Mouse (Mus musculus) B cell, adult 2 months (primary cell): Measurements from ENCODE around the gene Chmp6.
A peak's percentile ranks its signal among the peaks of the same experiment; 100 is the strongest.

ENCODE experiments used
- DNase-seq, 2 experiments: peaks; one replicate each; pipeline ENCODE4 v3.0.0; 2022

Chmp6 gene

DNA sequence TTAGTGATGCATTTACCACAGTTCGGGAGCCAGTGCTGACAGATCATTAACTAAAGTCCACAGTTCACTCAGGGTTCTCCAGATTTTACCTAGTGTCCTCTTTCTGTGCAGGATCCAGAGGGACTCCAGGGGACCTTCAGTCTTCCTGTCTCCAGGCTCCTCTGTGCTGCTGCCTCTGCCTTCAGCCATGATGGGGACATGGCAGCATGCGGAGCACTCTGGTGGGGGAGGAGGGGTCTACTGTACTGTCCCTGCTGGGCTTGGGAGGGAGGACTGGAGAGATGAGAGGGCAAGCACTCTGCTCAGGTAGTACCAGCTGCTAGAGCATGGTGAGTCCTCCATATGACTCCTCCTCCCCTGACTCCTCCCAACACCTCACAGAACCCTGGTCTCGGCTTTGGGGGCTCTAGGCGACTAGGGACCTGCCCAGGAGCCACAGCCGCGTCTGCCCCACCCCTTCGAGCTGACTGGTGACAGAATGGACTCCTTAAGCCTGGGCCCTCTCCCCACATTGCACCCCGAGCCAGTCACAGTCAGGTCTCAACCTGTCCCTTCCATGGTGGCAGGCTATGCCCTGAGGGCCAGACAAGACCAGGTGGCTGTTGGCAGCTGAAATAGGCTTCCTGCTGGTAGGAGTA lies 26.0 kb downstream of the Chmp6 start:
- DNase-seq, result no peak

DNA sequence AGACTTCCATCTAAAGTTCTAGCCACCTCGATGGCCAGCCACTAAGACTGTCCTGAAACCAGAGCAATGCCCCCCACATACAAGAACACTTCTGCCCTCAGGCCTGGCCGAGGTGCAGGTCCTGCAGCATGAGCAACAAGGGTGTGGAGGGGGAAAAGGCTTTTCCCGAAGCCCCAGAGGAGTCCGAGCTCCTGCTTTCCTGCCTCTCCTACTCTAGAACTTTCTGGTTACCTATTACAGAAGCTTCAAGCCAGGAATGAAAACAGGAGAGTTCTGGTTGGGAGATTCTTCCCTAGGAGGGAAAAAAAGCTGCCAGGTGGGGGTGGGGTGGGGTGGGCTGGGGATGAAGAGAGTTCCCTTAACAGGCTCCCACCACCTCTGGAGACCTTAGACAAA lies 26.5 kb downstream of the Chmp6 start:
- no peak for DNase-seq

GRCm38 (mm10) chr11:119940142-119940541 lies 26.9 kb downstream of the Chmp6 start:
- DNase-seq, result no peak

- DNase-seq, result no peak
These were observed 28.6 kb downstream of the Chmp6 start for GRCm38 (mm10) chr11:119941794-119942193.

DNA sequence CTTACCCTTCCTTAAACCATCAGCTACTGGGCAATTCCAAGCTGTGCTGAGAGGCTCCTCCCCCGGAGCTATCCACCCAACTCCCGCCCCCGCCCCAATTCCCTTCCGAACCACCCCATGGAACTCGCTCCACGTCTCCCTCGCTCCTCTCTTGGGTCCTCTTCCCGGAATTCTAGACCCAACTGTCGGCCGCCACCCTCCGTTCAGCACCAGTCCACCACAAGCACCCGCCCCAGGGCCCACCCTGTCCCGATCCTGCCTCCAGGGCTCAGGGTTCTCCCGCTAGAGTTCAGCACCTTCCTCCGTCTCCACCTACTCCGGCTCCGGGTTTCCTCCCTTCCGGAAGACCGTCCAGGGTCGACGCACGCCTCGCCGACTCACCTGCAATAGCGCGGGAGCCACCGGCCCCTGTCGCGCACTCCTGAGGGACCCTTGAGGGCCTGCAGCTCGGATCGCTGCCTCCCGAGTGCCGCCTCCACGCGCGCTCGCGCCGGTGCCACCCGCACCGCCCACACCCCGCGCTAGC lies 29.0 kb downstream of the Chmp6 start:
- no peak for DNase-seq

DNA sequence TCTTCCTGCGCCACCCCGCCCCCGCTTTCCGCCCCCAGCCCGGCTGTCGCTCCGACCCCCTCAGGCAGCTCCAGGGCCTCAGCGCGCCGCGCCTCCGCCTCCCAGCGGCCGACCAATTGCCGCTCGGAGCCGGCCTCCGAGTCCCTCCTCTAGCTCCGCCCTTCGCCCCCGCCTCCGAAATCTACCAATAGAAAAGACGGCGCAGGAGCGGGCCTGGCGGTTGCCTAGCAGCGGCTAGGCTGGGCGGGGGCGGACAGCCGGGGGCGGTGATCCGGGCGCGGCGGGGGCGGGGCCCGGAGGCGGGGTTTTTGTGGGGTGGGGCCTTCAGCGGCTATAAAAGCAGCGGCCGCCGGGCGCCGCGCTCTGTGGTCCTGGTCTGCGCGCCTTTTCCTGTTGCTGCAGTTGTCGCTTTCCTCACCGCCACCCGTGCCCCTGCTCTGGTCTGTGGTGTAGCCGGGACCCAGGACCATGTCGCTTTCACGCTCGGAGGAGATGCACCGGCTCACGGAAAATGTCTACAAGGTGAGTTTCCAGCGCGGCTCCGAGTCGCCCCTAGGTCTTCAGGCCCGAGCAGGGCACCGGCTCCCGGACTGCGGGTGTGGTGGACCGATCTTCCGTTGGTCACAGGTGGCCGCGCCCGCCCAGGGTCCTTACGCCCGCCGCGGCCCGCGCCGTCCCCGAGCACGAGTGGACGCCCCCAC lies 29.6 kb downstream of the Chmp6 start, which contains the start of gene Baiap2:
TSS of gene Baiap2 (plus strand) at position 37 of the 701 bp plus-strand sequence.
- DNase-seq, result peak; percentile 99

DNA sequence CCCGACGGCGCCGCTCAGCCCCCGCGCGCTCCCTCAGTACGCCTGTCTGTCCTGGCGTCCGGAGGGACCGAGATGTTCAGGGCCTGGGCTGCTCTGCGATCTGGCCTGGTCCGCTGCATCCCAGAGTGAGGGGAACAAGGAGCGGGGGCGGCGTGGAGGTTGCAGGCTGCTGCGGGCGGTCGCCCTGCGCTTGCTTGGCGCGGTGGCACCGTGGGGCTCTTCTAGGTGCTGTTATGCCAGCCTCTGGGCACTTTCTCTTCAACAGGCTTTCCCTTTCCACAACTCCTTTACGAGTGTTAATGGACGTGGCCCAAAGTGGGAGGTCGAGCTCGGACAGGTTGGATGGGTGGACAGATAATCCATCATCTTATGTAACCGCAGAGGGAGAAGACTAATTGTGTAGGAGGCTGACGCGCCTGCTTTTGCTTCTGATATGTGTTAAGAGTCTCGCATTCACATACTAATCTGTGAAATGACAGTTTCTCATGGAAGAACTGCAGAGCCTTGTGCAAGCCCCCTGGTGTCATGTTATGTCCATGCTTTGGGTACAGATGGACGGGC lies 30.3 kb downstream of the Chmp6 start:
- peak; percentile 50 to 52 for DNase-seq

DNA sequence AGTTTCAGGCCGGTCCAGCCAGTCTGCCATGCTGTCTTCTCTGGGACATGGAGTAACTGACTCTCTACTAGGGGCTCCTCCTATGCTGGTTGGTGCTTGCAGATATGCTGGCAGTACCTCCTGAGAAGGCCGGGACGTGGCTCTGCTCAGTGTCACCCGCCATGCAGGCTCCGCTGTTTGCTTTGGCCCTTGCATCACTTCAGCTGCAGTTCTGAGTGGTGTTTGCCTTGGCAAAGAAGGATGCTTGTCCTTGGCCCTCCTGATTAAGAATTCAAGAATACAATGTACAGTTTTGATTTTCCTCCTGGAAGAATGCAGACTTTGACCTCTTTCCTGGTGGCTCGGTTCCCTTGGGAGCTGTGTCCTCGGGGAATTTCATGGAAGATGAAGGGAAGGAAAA lies 32.1 kb downstream of the Chmp6 start:
- no peak for DNase-seq

DNA sequence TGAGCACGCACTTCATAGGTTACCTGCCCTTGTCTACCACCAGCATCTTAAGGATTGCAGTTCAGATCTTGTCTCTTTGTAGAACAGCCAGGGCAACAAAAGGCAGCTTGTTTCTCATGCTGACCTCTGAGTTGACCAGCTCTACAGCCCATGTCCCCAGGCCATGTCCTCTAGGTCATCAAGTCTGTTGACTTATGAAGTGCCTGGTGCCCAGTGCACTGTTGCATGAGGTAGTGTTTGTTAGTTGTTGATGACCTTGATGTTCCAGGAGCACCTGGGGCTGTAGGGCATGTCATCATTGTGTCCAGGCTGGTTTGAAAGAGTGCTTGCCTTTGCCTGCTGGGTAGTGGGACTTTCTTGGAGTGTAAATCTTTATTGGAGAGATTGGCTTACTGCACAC lies 34.2 kb downstream of the Chmp6 start:
- no peak for DNase-seq

DNA sequence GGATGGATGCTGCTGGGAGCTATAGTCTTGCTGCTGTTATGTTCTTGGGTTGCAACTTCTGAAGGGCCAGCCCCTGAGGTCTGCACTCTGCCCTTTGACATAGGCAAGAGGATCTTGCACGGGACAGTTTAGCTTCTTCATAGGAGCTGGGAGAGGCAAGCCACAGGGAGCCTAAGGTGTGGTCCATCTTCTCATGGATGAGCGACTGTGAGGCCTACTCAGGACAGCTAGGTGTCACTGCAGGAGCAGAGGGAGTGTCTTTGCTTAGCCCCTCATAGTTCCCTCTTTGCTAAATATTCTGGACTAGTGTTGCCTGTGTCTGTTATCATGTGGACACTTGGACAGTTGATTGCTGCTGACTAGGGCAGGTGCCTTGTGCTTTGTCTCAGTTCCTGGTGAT lies 34.7 kb downstream of the Chmp6 start:
- DNase-seq, result no peak

- no peak for DNase-seq
These were observed 35.1 kb downstream of the Chmp6 start for GRCm38 (mm10) chr11:119948305-119948704.

- no peak for DNase-seq
These were observed 35.6 kb downstream of the Chmp6 start for GRCm38 (mm10) chr11:119948803-119949202.

DNA sequence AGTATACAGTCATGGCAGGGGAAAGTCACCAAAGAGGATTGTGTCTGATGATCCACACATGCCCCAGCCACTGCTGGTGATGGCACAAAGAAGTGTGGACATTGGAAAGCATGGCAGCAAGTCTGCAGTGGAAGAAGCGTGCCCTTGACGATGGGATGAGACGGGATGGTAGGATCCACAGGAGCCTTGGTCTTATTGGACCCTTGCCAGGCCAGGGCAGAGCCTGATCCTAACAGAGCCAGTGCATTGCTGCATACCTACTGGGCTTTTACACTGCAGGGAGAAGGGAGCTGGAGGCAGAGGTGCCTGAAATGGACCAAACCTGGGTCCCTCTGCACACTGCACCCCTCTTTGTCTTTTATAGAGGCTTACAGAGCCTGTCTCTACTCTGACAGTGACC lies 37.3 kb downstream of the Chmp6 start:
- no peak for DNase-seq

DNA sequence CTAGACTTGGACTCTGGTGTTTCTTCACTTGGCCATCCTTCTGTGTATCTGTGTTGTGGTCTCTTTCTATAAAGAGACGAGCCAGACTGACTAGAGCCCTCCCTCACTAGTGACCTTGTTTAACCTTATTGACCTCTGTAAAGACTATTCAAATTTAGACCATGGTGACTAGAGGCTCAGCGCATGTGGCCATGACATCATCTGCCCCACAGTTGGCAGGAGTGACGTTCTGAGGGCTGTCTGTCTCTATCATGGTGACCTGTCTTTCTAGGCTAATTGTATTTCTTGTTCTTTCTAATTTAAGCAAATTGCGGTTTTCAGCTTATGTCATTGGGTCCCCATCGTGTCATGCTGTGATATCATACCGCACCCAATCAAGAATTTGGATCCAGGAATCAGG lies 38.1 kb downstream of the Chmp6 start:
- no peak for DNase-seq

GRCm38 (mm10) chr11:119952429-119953224 lies 39.4 kb downstream of the Chmp6 start:
- DNase-seq, result no peak

GRCm38 (mm10) chr11:119954233-119954632 lies 41.0 kb downstream of the Chmp6 start:
- peak; percentile 38 to 43 for DNase-seq

DNA sequence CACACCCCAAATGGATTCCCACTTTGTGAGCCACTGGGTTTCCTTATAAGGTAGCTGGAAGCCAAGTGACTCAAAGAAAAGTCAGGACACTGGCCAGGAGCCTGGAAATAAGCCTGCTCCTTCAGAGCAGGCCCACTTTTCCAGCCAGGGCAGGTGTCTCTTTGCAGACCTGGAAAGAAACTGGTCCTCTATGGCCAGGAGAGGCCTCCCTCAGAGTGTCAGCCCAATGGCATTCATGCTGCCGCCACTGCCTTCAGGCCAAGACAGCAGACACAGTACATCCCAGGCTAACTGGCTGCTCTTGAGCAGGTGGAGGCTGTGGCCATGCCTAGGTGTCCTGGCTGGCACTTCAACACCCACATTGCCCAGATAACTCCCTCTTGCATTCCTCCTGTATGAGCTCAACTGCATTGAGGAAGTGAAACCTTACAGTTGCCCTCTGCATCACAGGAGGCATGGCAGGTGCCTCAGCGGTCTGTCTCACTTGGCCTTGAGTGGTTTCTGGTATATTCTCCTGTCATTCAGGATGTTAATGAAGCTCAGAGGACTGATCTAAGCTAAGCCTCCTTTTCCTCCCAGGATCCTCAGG lies 41.6 kb downstream of the Chmp6 start:
- peak; percentile 71 to 77 for DNase-seq

GRCm38 (mm10) chr11:119955432-119955831 lies 42.2 kb downstream of the Chmp6 start:
- no peak for DNase-seq

DNA sequence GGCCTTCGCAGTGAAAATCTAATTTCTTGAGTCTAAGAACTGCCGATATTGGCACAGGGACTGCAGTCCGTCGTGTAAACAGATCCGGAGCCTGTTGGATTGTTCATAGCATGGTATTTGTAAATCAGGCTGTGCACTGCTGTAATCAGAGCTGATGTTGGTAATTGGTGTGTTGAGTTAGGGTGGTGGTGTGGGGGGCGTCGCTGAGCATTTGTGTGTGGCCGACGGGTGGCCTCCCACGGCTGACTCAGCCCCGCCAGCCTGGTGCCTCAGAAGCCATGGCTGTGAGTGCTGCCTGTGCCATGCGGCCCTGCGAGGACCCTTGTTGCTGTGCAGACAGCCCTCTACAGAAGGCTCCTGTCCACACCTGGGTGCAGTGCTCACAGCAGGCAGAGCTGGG lies 43.3 kb downstream of the Chmp6 start:
- DNase-seq, result no peak

DNA sequence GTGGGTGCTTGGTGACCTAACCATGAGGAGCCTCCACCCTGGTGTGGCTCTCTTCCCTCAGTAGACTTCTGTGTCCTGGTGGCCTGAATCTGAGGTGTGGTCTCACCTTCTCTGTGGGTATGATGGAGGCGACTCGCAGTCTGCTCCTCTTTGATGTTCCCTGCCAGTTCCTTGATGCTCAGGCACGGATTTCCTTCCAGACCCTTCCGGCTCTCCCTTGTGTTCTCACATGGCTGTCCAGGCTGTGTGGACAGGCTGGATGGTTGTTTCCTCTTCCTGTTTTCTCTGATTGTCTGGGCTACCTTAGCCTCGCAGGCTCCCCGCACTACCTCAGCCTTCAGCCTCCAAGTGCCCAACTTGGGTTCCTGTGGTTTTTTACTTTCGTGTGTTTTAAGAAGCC lies 45.6 kb downstream of the Chmp6 start:
- no peak for DNase-seq

DNA sequence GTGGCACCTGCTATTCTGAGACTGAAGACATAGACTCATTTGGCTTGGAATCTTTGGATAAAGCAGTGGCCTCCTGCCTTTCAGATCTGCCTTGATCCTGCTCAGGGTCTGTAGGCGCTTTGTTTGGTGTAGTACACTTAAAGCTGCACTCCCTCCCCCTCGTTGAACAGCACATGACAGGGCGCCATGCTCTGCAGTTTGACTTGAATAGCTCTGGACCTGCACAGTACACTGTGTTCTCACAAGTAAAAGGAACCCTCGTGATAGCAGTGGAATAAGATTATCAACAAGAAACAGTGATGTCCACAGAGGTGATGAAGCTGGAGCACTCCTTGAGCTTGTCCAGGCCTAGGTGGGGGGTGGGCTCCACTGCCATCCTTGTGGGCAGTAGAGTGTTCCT lies 46.5 kb downstream of the Chmp6 start:
- DNase-seq, result no peak

DNA sequence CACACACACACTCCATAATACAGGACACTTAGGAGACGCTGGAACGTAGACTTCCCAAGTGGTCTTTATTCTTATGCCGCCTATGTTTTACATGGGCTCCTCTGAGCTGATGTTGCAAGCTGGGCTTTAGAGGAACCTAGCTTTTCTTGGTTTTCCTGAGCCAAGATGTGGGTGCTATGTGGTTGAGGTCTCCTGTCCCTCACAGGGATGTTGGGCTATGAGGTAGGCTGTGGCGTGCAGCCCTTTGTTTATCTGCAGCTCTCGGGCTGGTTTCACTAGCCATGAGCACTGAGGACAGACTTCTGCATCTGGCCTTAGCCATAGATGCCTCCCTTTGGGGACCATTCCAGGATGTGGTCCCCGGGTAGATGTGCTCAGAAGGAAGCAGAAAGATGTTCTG lies 47.4 kb downstream of the Chmp6 start:
- DNase-seq, result no peak

DNA sequence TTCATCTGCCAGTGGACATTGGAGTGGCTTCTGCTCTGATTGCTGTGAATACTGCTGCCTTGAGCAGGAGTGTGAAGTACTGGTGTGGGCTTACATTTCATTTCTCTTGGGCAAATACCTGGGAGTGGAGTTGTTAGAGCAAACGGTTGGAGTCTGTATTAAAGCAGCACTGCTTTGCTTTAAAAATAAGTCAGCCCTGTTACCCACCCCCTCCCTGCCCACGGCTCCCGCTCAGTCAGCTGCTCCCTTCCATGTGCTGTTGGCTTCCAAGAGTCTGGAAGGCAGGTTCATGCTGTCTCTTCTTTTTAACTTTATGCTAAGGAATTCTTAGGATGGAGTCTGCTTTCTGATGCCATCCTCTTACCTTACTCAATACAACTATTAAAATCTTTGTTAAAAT lies 48.3 kb downstream of the Chmp6 start:
- no peak for DNase-seq
